Mouse (Mus musculus) intestine, embryonic 16.5 days (tissue): ENCODE measurements around the gene Plpp1. TPM values are rescaled to one million over a fixed set of nuclear protein-coding genes. Genes with fewer than 3 reads are reported as not detected.

Experiments
- ATAC-seq: fragments of 200-750 bp; cut with Nextera tagmentation; 2 replicates; pipeline ENCODE4 v1.8.0; 2017; ENCODE audit warnings: moderate TSS enrichment, moderate library complexity
- H3K27ac ChIP-seq: fragments of 300-500 bp; sonication (generic); 2 replicates; pipeline ENCODE4 v1.5.1; 2014; ENCODE audit warnings: mild to moderate bottlenecking, low read length
- H3K27me3 ChIP-seq: fragments of 300-500 bp; sonication (generic); replicated peaks from 2 replicates; pipeline ENCODE4 v1.6.1; 2014; ENCODE audit warnings: low read length, control low read depth, mixed read lengths; ENCODE audit not compliant: control insufficient read depth, insufficient read depth
- H3K36me3 ChIP-seq: fragments of 300-500 bp; sonication (generic); 2 replicates; pipeline ENCODE4 v1.6.1; 2014; ENCODE audit warnings: low read length, control low read depth; ENCODE audit not compliant: control insufficient read depth, insufficient read depth
- H3K4me1 ChIP-seq: fragments of 300-500 bp; sonication (generic); 2 replicates; pipeline ENCODE4 v1.6.1; 2014; ENCODE audit warnings: low read length, control low read depth, mixed read lengths; ENCODE audit not compliant: control insufficient read depth, insufficient read depth
- H3K4me2 ChIP-seq: fragments of 300-500 bp; sonication (generic); 2 replicates; pipeline ENCODE4 v1.6.1; 2014; ENCODE audit warnings: low read depth, low read length, control low read depth
- H3K4me3 ChIP-seq: fragments of 300-500 bp; sonication (generic); 2 replicates; pipeline ENCODE4 v1.5.1; 2014; ENCODE audit warnings: mild to moderate bottlenecking, low read length
- H3K9ac ChIP-seq: fragments of 300-500 bp; sonication (generic); 2 replicates; pipeline ENCODE4 v1.6.1; 2014; ENCODE audit warnings: low read depth, low read length
- H3K9me3 ChIP-seq: fragments of 300-500 bp; sonication (generic); 2 replicates; pipeline ENCODE4 v1.6.1; 2016; ENCODE audit warnings: low read length, control low read depth; ENCODE audit not compliant: control insufficient read depth
- WGBS: fragments of 180-500 bp; shearing (Covaris S2); extraction: QIAGEN DNeasy Blood & Tissue Kit; methylation state at CpG from one replicate; pipeline ENCODE4 v1.1.7; 2014; 5-methylcytosine and 5-hydroxymethylcytosine counted together
- polyA plus RNA-seq: library from polyadenylated mRNA; unstranded; fragments of >200 nt; fragmentation: Nextera tagmentation; extraction: Ambion mirVana; gene quantifications from 2 replicates; pipeline ENCODE4 v1.2.1, GENCODE M21; 2015

The Plpp1 gene
- polyA plus RNA-seq, 1 experiment from 2014 or later, result 97.3 TPM

DNA sequence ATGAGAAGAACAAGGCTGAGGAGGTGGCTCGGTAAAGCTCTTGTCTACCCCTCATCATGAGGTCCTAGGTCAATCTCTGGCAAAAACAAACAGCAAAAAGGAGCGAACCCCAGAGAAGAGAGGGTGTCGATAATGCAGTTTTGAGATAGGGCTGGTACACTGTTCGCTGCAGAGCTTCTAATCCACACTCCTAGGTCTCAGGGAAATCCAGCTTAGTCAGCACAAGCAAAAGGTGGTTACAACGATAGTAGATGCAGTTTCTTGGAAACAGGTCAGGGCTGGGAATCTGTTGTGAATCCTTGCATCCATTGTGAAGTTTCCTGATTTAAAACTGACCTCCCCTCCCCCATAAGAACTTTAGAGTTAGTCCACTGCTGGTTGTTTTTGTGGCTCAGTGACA, 9.8 kb upstream of the Plpp1 start:
- Histone ChIP-seq H3K4me1 (no peaks in the 10 kb centered on the region), H3K27ac (no peak overlapping the region), H3K4me2 (no peak overlapping the region), H3K4me3 (no peak overlapping the region), H3K27me3 (no peaks in the 10 kb centered on the region), H3K9me3 (no peaks in the 10 kb centered on the region), H3K36me3 (no peaks in the 10 kb centered on the region), H3K9ac (no peak overlapping the region)
- no peak for ATAC-seq
- WGBS, result 71% methylated on average over 5 of the region's 5 CpGs

DNA sequence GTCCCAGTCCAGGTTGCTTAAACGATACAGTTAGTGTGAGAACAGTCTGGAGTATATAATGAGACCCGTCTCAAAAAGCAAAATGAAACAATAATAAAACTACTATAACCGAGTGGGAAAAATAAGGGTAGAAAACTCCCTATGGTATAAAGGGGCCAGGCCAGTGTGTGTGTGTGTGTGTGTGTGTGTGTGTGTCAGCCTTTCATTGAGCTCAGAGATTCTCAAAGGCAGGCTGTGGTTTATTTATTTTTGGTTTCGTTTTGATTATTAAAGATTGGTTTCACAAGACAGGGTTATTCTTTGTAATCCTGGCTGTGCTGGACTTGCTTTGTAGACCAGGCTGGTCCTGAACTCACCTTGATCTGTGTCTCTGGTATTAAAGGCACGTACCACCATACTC, 8.7 kb upstream of the Plpp1 start:
- no peaks in the 10 kb centered on the region for H3K27me3 ChIP-seq
- H3K9ac ChIP-seq, result no peak overlapping the region
- 80% methylated on average over 5 of the region's 5 CpGs for WGBS
- H3K4me1 ChIP-seq, result no peaks in the 10 kb centered on the region
- H3K4me2 ChIP-seq, result no peak overlapping the region
- H3K36me3 ChIP-seq, result no peaks in the 10 kb centered on the region
- no peak for ATAC-seq
- H3K9me3 ChIP-seq, result no peaks in the 10 kb centered on the region
- no peak overlapping the region for H3K27ac ChIP-seq
- no peak overlapping the region for H3K4me3 ChIP-seq

DNA sequence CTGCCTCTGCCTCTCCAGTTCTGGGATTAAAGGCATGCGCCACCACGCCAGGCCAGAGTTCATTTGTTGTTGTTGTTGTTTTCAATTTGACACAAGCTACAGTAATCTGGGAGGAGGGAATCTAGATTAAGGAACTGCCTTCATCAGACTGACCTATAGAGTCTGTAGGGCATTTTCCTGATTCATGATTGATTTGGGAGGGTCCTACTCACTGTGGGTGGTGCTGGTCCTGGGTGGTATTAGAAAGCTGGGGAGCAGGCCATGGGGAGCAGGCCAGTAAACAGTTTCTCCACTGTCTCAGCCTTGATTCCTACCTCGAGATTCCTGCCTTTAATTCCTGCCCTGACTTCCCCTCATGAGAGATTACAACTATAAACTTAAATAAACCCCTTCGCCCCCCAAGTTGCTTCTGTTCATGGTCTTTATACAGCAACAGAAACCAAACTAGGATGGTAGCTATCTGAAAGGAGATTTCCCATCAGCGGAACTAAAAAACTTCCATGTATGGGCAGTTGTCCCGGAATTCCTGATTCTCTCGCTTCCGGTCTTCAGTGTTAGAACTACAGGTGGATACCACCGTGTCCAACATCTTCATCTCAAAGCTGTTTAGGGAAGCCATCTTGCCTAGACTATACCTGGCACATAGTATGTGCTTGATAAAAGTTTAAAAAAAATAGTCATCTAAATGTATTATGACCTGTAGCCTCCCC, 2.2 kb upstream of the Plpp1 start:
- Histone ChIP-seq H3K4me2 (no peak overlapping the region), H3K9ac (no peak overlapping the region), H3K4me1 (peaks cover 12% of the 10 kb centered on the region; the same call in 1 of the 2 replicates), H3K27ac (no peak overlapping the region), H3K27me3 (no peaks in the 10 kb centered on the region), H3K9me3 (no peaks in the 10 kb centered on the region), H3K36me3 (no peaks in the 10 kb centered on the region), H3K4me3 (no peak overlapping the region)
- WGBS, result 93% methylated on average over 9 of the region's 9 CpGs
- no peak for ATAC-seq

DNA sequence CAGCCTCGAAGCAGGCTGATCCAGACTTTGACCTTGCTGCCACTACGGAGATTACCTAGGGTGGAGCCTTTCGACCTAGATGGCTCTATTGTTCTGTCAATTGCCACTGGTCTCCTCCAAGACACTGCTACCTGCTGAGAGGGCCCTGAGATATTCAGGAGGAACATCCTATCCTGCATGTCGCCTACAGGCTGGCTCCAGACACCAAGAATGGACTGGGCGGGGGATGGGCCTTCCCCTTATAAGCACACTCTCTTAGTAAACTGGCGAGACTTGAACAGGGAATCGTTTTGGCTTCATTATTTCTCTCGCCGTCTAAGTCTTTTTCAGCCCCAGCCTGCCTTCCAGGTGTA, 1.7 kb upstream of the Plpp1 start:
- Histone ChIP-seq H3K4me3 (no peak overlapping the region), H3K9me3 (no peaks in the 10 kb centered on the region), H3K27ac (no peak overlapping the region), H3K36me3 (no peaks in the 10 kb centered on the region), H3K4me2 (no peak overlapping the region), H3K9ac (no peak overlapping the region), H3K4me1 (peaks cover 17% of the 10 kb centered on the region), H3K27me3 (no peaks in the 10 kb centered on the region)
- ATAC-seq, result no peak
- WGBS, result 76% methylated on average over 9 of the region's 9 CpGs

DNA sequence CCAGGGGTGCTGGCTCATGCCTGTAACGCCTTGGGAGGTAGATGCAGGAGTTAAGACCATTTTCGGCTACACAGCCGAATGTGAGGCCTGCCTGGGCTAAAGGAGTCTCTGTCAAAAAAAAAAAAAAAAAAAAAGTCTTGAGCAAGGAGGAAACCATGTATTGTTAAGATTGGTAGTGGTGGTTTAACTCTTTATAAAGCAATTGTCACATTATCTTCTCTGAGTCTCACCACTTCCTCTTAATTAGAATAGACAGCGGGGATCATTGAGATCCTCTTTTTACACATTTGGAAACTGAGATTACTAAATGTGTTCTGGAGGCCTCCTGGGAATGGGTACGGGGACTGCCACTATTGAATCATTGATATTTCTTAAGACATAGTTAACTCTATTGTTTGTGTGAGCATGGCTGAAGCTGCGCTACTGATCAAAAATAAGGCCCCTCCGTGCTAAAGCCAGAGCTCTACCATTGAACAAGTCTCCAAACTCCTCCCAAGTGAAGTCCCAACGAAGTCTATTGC, 811 bp upstream of the Plpp1 start:
- no peak for ATAC-seq
- H3K4me1 ChIP-seq, result peaks cover 17% of the 10 kb centered on the region
- no peak overlapping the region for H3K4me2 ChIP-seq
- H3K27me3 ChIP-seq, result no peaks in the 10 kb centered on the region
- no peak overlapping the region for H3K4me3 ChIP-seq
- H3K9me3 ChIP-seq, result no peaks in the 10 kb centered on the region
- H3K9ac ChIP-seq, result no peak overlapping the region
- H3K27ac ChIP-seq, result peak overlapping the region; percentile 67
- 81% methylated on average over 8 of the region's 8 CpGs for WGBS
- no peaks in the 10 kb centered on the region for H3K36me3 ChIP-seq

DNA sequence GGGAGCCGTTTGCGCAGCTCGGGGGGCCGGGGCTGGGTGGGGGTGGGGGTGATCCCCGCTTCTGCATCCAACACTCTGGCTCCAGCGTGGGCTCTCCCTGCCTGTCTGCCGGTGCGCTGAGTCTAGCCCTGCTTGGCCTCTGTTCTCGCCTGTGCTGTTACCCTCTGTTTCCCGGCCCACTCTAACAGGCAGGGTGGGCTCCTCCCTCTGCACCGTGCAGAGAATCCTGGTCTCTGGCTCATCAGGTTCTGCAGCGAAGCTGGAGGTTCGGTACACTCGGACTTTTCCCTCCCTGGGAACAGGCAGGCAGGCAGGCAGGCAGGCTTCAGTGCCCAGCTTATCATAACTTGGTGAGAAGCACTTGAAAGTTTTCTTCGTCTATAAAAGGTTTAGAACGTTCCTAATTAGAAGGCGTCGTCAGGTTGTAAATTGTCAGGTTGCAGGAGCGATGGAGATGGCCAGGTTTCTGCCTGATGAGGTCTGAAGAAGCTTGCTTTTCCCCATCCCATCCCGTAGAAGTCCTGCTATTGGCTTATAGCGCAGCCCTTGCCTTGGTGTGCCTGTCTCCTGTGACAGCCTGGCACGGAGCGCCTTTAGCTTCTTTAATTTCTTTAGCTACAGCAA, 901 bp downstream of the Plpp1 start:
- H3K4me2 ChIP-seq, result peak overlapping the region; percentile 87
- H3K27ac ChIP-seq, result peak overlapping the region; percentile 96
- peaks cover 17% of the 10 kb centered on the region for H3K4me1 ChIP-seq
- H3K4me3 ChIP-seq, result peak overlapping the region; percentile 89
- H3K9me3 ChIP-seq, result no peaks in the 10 kb centered on the region
- no peaks in the 10 kb centered on the region for H3K27me3 ChIP-seq
- ATAC-seq, result peak; percentile 61
- WGBS, result under 1% methylated on average over 23 of the region's 23 CpGs
- peak overlapping the region; percentile 91 for H3K9ac ChIP-seq
- H3K36me3 ChIP-seq, result no peaks in the 10 kb centered on the region

DNA sequence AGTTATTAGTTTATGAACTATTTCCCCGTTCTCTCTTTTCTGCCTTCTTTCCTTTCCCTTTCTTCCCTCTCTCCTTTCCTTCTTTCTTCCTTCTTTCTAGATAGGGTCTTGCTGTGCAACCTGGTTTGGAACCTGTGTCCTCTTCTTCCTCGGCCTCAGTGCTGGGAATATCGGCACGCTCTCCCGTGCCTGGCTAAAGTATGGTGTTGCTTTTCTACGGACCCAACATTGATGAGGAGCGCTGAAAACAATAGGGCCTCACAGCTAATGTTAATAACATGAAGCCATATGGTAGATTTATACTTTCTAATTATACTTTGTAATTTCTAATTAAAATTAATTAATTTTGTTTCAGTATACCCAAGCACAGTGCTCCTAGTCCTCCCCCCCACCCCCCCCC, 2.5 kb downstream of the Plpp1 start:
- Histone ChIP-seq H3K4me1 (peaks cover 17% of the 10 kb centered on the region), H3K27me3 (no peaks in the 10 kb centered on the region), H3K4me3 (peak overlapping the region; percentile 14; the same call in 1 of the 2 replicates), H3K36me3 (no peaks in the 10 kb centered on the region), H3K4me2 (peak overlapping the region; percentile 12; the same call in 1 of the 2 replicates), H3K27ac (no peak overlapping the region), H3K9me3 (no peaks in the 10 kb centered on the region), H3K9ac (no peak overlapping the region)
- 84% methylated on average over 7 of the region's 7 CpGs for WGBS
- no peak for ATAC-seq

DNA sequence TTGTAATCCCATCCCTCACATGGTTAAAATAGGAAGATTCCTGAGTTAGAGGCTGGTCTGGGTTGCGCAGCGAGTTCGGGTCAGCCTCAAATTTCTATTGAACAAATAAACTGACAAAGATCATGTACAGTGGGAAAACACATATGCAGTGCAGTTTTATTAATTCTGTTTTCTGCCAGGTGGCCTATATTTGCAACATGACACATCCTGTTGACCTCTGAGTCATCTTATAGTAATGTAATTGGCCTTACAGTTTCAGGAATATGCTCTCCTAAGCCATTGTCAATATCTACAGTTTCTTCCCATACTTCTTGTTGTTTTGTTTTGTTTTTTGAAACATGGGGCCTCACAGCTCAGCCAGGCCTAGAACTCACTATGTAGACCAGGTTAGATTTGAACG, 3.1 kb downstream of the Plpp1 start:
- WGBS, result 82% methylated on average over 4 of the region's 4 CpGs
- Histone ChIP-seq H3K4me1 (peaks cover 17% of the 10 kb centered on the region), H3K4me2 (peak overlapping the region; percentile 12; the same call in 1 of the 2 replicates), H3K9ac (no peak overlapping the region), H3K36me3 (no peaks in the 10 kb centered on the region), H3K9me3 (no peaks in the 10 kb centered on the region), H3K27me3 (no peaks in the 10 kb centered on the region), H3K4me3 (peak overlapping the region; percentile 14; the same call in 1 of the 2 replicates), H3K27ac (no peak overlapping the region)
- ATAC-seq, result no peak

DNA sequence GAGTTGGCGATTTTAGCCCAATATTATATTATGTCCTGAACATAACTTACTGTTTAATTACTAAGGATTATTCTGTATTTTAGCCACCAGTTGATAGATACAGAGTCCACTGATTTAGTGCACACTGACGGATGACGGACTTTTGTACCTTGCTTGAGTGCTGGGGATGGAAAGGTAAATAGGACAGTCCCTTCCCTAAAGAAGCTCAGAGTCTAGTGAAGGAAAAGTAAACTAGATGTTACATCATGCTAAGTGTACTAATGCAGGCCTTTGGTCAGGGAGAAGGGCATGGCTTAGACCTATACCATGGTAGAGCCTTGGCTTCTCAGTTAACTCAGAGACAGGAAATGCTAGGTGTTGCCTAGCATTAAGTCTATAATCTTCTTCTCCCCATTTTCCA, 4.9 kb downstream of the Plpp1 start:
- no peak; the same call in 1 of the 2 replicates for ATAC-seq
- Histone ChIP-seq H3K27me3 (no peaks in the 10 kb centered on the region), H3K9ac (no peak overlapping the region), H3K9me3 (no peaks in the 10 kb centered on the region), H3K27ac (no peak overlapping the region), H3K4me2 (no peak overlapping the region), H3K4me3 (no peak overlapping the region), H3K4me1 (peaks cover 22% of the 10 kb centered on the region), H3K36me3 (no peaks in the 10 kb centered on the region)
- WGBS, result 80% methylated on average over 3 of the region's 3 CpGs
